Mouse (Mus musculus): Measurements from ENCODE around the gene Gldc.

Gldc gene

GRCm38 (mm10) chr19:30105045-30105842 lies 70.0 kb downstream of the Gldc start:
- no peak for DNase-seq

- no peak for DNase-seq
These were observed 72.6 kb downstream of the Gldc start for GRCm38 (mm10) chr19:30102620-30103019.

GRCm38 (mm10) chr19:30100571-30100970 lies 74.7 kb downstream of the Gldc start:
- no peak for DNase-seq

GRCm38 (mm10) chr19:30097039-30097438 lies 78.2 kb downstream of the Gldc start:
- DNase-seq, result no peak

- no peak for DNase-seq
These were observed 79.0 kb downstream of the Gldc start for GRCm38 (mm10) chr19:30096186-30096585.

- DNase-seq, result no peak
These were observed 83.5 kb downstream of the Gldc start for GRCm38 (mm10) chr19:30091644-30092295.

- DNase-seq, result no peak
These were observed 85.1 kb downstream of the Gldc start for GRCm38 (mm10) chr19:30090163-30090562.

GRCm38 (mm10) chr19:30065797-30066196 lies 109.4 kb downstream of the Gldc start:
- DNase-seq, result no peak

GRCm38 (mm10) chr19:30054218-30054617 lies 121.0 kb downstream of the Gldc start:
- no peak for DNase-seq

- no peak for DNase-seq
These were observed 123.8 kb downstream of the Gldc start for GRCm38 (mm10) chr19:30051479-30051878.

GRCm38 (mm10) chr19:30050584-30050983 lies 124.6 kb downstream of the Gldc start:
- DNase-seq, result no peak

All from right cerebral cortex, postnatal 25 days (tissue).